Mouse (Mus musculus): ENCODE measurements around the gene Rims3.

- TF ChIP-seq CTCF (IDR thresholded peaks at IDR 0.05; ENCODE audit: low read depth) (no peak), EP300 (IDR thresholded peaks at IDR 0.05; ENCODE audit: low read depth) (no peak)
These were observed 23.8 kb upstream of the Rims3 start for GRCm38 (mm10) chr4:120830767-120831166.

All from heart, postnatal 0 days (tissue).